Mouse (Mus musculus) layer of hippocampus, postnatal 36 days (tissue): Measurements from ENCODE around the gene Gm10447. TPM values are rescaled to one million over a fixed set of nuclear protein-coding genes. Genes with fewer than 3 reads are reported as not detected.
"Not testable (repeated sequence)": the region's sequence is repeated elsewhere in the genome, so short reads cannot be mapped to it uniquely, and the experiment has no call there.

Experiments used
- DNase-seq, 2 experiments: peaks; one replicate each; pipeline ENCODE4 v3.0.0; 2022
- total RNA-seq, 2 experiments: library from RNA; stranded (reverse); gene quantifications; 2 replicates each; pipeline ENCODE4 v1.2.3; 2021

The Gm10447 gene
- total RNA-seq, 2 experiments from 2014 or later = 0.15 to 0.33 TPM

GRCm38 (mm10) chr11:53443861-53444260 lies 13.0 kb downstream of the Gm10447 start:
- no peak for DNase-seq

- DNase-seq = no peak
These were observed 15.0 kb downstream of the Gm10447 start for GRCm38 (mm10) chr11:53441921-53442320.

- no peak for DNase-seq
These were observed 20.6 kb downstream of the Gm10447 start for GRCm38 (mm10) chr11:53436338-53436737.

DNA sequence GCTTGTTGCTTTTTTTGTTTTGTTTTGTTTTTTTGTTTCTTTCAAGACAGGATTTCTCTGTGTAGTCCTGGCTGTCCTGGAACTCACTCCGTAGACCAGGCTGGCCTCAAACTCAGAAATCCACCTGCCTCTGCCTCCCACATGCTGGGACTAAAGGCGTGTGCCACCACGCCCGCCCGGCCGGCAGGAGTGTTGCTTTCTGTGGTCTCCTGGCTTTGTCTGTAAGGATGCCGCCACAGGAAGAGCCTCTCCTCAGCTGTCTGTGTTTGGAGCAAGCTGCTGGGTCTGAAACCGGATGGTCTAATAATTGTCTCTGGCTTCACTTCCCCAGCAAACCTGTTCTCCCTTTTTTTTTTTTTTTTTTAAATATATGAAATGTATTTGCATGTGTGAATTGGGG lies 21.4 kb downstream of the Gm10447 start:
- no peak for DNase-seq

DNA sequence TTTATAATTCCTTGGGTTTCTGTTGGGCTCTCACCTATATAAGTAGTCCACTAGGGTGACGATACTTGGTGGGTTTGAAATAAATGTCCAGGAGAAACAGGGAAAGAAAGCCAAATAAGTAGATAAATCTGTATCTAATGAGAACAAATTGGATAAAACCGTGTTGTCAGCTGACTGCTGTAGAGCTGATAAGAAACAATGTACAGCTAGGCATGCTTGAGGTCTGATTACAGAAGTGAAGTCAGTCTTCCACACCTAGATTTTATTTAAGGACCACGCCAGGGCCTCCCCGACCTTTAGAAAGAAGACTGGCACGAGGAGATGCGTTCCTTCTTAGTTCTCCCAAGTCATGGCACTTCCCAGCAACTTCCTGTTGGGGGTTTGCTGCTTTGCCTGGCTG lies 23.9 kb downstream of the Gm10447 start:
- DNase-seq = no peak

DNA sequence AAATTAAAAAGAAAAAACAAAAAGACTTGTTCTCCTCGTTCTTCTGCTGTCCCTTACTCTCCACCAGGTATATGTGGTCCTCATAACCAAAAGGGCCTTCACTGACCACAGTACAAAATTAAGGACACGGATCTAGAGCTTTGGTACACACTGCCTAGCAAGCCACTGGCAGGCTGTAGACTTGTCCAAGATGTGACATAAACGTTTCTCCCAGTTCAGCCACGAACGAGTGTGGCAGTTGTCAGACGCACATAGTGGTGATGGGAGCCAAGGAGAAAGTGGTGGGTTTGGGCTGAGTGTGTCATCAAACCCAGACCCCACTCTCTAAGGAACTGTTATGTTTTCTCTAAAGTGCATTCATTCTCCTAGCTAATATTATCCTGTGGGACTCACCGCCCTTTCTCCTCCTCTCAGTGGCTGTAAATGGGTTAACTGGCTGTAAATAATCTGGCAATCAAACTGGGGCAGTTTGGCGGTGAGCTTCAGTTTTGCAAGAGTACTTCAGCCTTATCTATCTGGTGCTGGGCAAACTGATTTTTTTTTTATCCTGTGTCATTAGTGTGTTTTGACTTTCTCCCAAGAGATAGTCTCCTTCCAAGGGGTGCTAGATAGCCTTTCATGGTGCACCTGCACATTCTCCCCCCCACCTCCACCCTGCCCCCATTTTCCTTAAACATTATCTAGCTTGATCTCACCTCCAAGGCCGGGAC lies 25.4 kb downstream of the Gm10447 start:
- peak in 1 of 2 experiments; percentile 32 for DNase-seq

GRCm38 (mm10) chr11:53430670-53431346 lies 26.1 kb downstream of the Gm10447 start, which contains the start of the genes Uqcrq and Gdf9:
TSS of gene Uqcrq (minus strand) at chr11:53430831.
TSS of gene Gdf9 (plus strand) at chr11:53431023.
- peak; percentile 98 for DNase-seq

DNA sequence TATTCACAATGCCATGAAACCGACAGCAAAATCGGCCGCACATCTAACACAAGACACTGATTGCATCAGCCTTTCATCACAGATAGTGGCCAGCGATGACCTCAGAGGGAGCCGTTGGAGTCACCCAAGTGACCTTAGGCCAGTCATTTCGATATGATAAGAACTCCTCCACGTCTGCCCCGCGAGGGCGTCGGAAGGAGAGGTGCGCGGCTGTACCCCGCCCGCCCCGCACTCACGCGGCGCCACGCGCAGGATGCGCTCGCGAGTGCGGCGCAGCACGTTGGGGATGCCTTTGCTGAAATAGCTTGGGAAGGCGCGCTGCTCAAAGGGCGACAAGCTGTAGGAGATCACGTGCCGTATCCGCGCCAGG lies 26.6 kb downstream of the Gm10447 start:
- DNase-seq = no peak

DNA sequence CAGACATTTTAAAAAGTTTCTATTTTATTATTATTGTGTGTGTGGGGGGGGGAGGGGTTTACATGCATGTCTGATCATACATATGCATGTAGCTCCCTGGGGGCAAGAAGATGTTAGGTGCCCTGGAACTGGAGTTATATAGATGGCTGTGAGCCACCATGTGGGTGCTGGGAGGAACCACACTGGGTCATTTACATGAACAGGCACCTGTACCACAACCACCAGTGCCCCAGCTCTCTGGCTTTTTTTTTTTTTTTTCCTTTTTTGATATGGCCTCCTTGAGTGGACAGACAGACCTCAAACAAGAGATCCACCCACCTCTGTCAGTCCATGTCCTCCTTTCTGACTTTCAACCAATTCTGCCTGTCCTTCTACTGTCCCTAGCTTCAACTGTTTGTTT lies 27.7 kb downstream of the Gm10447 start:
- no peak for DNase-seq

DNA sequence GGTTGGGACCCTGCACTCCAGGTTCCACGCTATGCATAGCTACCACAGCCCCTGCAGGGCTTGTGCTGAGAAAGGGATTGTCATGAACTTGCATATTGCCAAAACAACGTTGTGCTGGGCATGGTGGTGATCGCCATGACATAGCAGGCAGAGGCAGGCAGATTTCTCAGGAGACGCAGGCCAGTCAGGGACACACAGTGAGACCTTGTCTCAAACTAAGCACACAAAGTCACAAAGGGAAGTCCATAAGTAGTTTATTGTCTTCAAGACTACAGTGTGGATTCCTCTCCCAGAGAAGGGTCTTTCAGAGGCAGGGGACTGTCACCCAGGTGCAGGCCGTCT lies 28.2 kb downstream of the Gm10447 start:
- DNase-seq = no peak

DNA sequence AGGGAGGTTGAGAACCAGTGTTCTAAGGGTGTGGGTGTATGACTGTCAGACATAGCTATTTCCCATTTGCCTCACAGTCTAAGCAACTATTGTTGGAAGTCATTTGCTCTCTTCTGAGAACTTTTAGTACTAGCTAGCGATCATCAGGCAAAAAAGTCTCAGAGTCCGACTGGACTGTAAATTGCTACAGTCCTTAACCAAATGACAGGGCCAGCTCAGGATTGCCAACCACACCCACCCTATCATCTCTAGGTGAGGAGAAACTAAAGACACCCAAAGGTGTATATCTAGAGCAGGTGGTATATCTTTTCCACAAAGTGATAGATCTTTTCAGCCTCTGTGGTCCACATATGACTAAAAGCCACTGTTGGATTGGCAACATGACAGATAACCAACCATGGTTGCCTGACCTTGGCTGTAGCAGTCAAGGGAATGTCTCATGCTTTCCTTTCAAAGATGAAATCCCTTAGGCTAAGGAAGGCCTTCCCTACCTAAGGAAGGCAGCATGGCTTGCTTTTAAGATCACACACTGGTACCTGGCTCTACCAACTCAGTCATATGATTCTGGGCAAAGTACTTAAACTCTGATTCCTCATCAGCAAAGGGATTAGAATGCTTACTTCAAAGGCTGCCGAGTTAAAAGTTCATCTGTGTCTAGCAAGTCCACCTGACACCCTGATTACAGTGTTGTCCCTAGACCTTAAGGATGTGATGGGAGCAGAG lies 28.8 kb downstream of the Gm10447 start:
- no peak for DNase-seq

- DNase-seq = not testable (repeated sequence)
These were observed 30.0 kb downstream of the Gm10447 start for GRCm38 (mm10) chr11:53426914-53427313.

DNA sequence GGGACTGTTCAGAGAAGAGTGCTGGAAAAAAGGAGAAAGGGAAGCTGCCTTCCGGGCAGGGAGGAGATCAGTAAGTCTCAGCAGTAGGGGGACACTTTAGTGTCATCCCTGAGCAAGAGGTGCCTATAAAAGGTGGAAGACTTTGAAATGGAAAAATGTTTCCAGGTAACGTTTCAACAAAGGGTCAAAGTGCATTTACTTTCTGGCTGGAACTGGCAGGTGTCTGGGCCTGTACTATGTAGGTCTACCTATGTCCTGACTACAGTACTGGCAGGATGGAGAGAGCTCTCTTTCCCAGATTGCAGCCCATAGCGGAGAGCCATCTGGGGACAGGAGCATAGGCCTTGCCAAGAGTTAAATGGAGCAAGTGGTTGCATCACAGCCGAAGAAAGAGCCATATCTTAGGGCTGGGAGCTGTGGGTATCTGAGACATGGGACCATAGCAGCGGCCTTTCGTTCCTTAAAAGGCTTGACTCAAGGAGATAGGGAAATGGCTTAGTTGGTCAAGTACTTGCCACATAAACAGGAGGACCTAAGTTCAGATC lies 31.1 kb downstream of the Gm10447 start:
- DNase-seq = no peak

DNA sequence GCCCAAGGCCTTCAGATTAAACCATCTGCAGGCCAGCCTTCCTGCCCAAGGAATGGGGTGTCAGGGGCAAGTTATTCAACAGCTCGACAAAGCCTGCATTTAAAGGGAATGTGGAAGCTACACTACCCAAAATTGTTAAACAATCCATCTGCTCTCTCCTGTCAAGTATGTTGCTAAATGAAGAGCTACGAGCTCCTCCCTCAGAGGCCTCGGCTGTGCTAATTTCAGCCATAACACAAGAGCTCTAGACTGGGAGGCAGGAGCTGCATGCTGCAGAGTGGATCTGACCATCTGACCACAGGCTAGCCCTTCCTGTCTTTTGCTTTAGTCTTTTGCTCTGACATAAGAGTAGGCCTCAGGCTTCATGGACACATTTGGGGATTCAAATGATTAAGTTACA lies 31.7 kb downstream of the Gm10447 start:
- peak in 1 of 2 experiments; percentile 18 for DNase-seq

- DNase-seq = peak in 1 of 2 experiments; percentile 17
These were observed 32.1 kb downstream of the Gm10447 start for GRCm38 (mm10) chr11:53424826-53425225.

DNA sequence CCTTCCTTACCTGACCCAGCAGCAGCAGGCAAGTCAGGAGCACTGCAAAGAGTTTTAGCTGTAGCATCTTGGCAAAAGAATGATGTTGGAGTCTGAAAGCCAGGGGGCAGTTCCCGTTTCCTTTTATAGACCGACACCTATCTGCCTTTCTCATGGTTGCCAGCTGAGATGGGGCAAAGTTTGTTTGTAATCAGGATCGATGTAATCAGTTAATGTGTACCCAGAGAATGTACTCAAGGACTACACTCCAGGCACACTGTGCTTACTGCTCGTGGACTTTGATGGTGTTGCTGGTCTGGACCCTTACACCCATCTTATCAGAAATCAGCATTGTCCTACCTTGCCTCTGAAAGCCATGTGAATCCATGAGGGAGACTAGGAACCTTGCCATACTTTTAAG lies 33.9 kb downstream of the Gm10447 start, which contains the start of gene Leap2:
Gene Leap2 (minus strand): TSS at position 135 of the 400 bp plus-strand sequence.
- DNase-seq = no peak

GRCm38 (mm10) chr11:53418048-53418447 lies 38.9 kb downstream of the Gm10447 start:
- no peak for DNase-seq

DNA sequence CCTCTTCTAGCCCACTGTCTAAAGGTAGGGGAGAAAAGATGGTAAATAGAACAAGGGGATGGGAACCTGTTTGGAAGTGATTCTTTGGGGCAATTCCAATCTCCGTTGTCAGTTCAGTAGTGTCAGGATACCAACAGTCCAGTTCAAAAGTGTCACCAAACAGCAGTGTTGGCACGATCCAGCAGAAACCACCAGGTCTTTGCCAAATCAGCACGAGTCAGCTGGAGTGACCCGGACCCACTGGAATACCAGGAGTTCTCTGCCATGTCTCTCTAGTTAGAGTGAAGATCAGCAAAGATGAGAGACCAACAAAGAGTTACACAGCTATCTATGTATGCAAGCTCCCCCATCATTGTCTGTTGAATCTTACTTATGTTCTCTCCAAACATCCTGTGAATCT lies 43.0 kb downstream of the Gm10447 start:
- no peak for DNase-seq

DNA sequence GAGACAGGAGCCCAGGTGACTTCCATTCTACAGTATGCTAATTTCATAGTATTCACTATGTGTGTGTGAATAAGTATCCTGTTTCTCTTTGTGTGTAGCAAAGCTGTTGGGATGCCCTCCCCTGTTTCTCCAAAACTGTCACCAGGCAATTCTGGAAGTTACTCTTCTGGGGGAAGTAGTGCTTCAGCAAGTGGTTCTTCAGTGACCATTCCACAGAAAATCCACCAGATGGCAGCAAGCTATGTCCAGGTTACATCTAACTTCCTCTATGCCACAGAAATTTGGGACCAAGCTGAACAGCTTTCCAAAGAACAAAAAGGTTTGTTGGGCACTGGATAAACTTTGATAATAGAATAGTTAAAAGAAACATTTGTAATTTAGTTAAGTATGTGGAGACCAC lies 45.2 kb downstream of the Gm10447 start:
- DNase-seq = no peak
